Mouse (Mus musculus): ENCODE data around the gene Gm10447. TPM values are rescaled to one million over a fixed set of nuclear protein-coding genes. Genes with fewer than 3 reads are reported as not detected.
A peak's percentile ranks its signal among the peaks of the same experiment; 100 is the strongest.

Gm10447 gene
- polyA plus RNA-seq, 1 experiment from 2014 or later = 0.14 TPM

DNA sequence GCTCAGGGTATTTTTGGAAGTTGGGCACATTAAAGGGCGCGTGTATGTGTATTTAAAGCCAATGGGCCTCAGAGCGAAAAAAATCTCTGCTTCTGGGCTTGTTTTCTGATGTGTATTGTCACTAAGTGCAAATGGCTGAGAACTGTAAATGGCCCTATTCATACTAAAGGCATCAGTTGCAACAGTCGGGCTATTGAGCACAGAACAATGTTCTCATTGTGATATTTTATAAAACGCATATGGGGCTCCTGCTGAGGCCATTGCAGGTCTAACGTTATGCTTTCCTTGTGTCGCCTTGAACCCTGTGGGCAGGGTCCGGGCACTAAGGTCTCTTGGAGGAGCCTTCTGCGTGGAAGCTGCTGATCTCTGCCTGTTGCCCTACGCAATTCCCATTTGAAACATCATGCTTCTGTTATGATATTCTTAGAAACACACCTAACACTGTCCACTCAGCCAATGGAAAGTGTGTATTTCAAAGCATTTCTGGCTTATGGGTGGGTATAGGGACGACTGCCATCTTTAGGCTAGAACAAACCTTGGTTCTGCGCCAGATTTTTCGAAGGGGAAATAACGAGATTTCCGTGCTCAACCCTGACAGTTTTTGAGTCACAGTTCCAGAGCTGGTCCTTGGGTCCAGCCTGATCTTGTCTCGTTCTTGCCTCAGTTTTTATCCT, 12.5 kb upstream of the Gm10447 start:
- TF ChIP-seq CTCF (IDR thresholded peaks at IDR 0.05; ENCODE audit: low read depth) = no peak
- WGBS = 41% methylated on average over 16 of the region's 16 CpGs
- Histone ChIP-seq H3K27me3 (ENCODE audit: insufficient read depth, low read length) (peaks cover 15% of the 10 kb centered on the region), H3K4me2 (ENCODE audit: low read length) (no peak overlapping the region), H3K4me1 (replicated peaks; ENCODE audit: insufficient read depth, low read length) (no peaks in the 10 kb centered on the region; the same call in 1 of the 2 replicates), H3K9me3 (replicated peaks; ENCODE audit: low read length) (no peaks in the 10 kb centered on the region), H3K36me3 (ENCODE audit: insufficient read depth, low read length) (no peaks in the 10 kb centered on the region), H3K9ac (ENCODE audit: low read depth, low read length) (no peak overlapping the region), H3K27ac (no peak overlapping the region), H3K4me3 (replicated peaks; ENCODE audit: low read depth, low read length) (no peak overlapping the region)
- 0 out of 2 replicates have a peak, but pooled peaks have one; percentile 2 for ATAC-seq (replicated peaks; ENCODE audit: low FRiP score, low read depth)
- no peak for DNase-seq (ENCODE audit: low spot score)

DNA sequence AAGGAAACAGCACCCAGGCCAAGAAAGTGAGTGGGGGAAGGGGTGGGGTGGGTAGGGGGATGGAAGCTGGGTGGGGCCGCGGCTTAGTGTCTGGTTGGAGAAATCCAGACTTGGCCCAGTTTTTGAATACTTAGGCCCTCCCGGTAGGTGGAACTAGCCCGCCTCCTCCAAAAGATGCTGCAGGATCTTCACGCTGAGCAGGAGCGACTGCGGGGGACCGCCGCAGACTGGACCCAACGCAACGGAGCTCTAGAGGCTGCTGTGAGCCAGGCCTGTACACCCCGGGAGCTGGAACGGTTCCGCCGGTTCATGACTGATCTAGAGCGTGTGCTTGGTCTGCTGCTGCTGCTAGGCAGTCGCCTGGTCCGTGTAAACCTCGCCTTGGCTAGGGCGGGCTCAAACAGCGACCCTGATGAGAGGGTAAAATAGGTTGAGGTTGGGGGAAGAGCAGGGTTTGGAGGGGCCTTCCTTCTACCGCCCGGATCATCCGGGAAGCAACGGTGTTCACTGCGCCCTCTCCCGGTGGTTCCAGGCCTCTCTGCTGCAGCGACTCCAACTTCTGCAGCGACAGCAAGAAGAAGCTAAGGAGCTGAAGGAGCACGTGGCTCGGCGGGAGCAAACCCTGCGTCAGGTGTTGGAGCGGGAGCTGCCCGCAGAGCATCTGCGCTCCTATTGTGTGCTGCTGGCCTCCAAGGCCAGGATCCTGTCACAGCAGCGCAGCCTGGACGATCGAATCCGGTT, 9.5 kb upstream of the Gm10447 start:
- DNase-seq (ENCODE audit: low spot score) = peak; percentile 87
- Histone ChIP-seq H3K27me3 (ENCODE audit: insufficient read depth, low read length) (peaks cover 30% of the 10 kb centered on the region), H3K9me3 (replicated peaks; ENCODE audit: low read length) (no peaks in the 10 kb centered on the region), H3K27ac (no peak overlapping the region), H3K4me3 (replicated peaks; ENCODE audit: low read depth, low read length) (peak overlapping the region; percentile 28), H3K36me3 (ENCODE audit: insufficient read depth, low read length) (no peaks in the 10 kb centered on the region), H3K4me1 (replicated peaks; ENCODE audit: insufficient read depth, low read length) (peaks cover 10% of the 10 kb centered on the region), H3K9ac (ENCODE audit: low read depth, low read length) (peak overlapping the region; percentile 48), H3K4me2 (ENCODE audit: low read length) (peak overlapping the region; percentile 54)
- TF ChIP-seq CTCF (IDR thresholded peaks at IDR 0.05; ENCODE audit: low read depth) = peak; percentile 80
- peak; percentile 41; the same call in 1 of the 2 replicates for ATAC-seq (replicated peaks; ENCODE audit: low FRiP score, low read depth)
- WGBS = 7% methylated on average over 40 of the region's 40 CpGs

DNA sequence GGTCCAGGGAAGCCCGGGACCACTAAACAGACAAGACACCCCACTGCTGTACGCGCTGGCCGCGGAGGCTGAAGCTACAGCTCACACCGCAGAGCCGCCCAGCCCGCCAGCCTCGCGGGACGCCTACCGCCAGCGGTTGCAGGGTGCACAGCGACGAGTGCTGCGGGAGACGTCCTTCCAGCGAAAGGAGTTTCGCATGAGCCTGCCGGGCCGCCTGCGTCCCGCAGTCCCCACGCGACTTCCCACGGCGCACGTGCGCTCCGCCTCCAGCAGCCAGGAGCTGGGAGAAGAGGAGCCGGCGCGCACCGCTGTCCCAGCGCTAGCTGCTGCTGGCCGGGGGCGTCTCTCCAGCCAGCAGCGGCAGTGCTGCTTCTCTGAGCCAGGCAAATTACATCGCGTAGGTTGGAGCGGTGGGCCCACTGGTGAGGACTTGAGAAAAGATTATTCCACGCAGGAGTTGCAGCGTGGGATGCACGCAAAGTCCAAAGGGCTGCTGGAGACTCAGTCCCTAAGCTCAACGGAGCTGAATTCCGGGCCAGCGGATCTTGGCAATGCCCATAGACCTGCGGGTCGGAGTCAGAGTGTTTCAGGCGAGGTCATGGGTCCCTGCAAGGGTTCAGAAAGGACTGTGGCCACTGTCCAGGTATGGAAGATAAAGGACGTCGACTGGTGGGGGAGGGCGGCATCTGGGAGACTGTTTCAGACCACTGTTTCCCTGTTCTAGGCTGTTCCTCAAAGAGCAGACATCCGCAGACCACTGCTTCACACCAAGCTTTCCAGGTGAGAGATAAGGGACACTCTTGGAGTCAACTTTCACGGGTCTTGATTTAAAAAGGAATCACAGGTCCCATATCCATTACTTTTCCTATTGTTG, 6.9 kb upstream of the Gm10447 start:
- H3K27ac ChIP-seq = no peak overlapping the region
- no peak for ATAC-seq (replicated peaks; ENCODE audit: low FRiP score, low read depth)
- H3K4me3 ChIP-seq (replicated peaks; ENCODE audit: low read depth, low read length) = peak overlapping the region; percentile 39
- H3K9ac ChIP-seq (ENCODE audit: low read depth, low read length) = 0 out of 2 replicates have a peak overlapping the region, but pooled peaks have one; percentile 37
- peaks cover 24% of the 10 kb centered on the region for H3K27me3 ChIP-seq (ENCODE audit: insufficient read depth, low read length)
- H3K4me2 ChIP-seq (ENCODE audit: low read length) = peak overlapping the region; percentile 74
- no peaks in the 10 kb centered on the region for H3K9me3 ChIP-seq (replicated peaks; ENCODE audit: low read length)
- 7% methylated on average over 55 of the region's 55 CpGs for WGBS
- DNase-seq (ENCODE audit: low spot score) = no peak
- H3K36me3 ChIP-seq (ENCODE audit: insufficient read depth, low read length) = no peaks in the 10 kb centered on the region
- TF ChIP-seq CTCF (IDR thresholded peaks at IDR 0.05; ENCODE audit: low read depth) = no peak
- peaks cover 10% of the 10 kb centered on the region for H3K4me1 ChIP-seq (replicated peaks; ENCODE audit: insufficient read depth, low read length)

DNA sequence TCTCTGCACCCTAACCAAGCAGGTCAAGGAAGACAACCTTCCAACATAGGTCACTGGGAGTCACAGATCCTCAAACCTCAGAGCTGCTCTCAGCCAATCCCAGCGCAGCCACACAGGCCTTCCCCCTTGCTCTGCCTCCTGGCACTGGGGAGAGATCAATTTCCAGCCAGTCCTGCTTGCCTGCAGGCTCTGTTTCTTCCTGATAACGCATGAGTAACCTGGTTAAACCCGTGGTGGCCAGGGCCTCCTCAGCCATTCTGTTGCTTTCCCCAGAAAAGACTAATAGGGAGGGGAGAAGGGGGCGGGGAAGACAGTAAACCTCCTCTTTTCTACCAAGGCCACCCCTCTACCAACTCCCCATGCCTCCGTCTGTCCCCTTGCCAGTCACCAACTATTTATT, 4.8 kb upstream of the Gm10447 start:
- no peak overlapping the region for H3K27ac ChIP-seq
- no peak overlapping the region for H3K4me2 ChIP-seq (ENCODE audit: low read length)
- H3K9ac ChIP-seq (ENCODE audit: low read depth, low read length) = no peak overlapping the region
- ATAC-seq (replicated peaks; ENCODE audit: low FRiP score, low read depth) (no peak), DNase-seq (ENCODE audit: low spot score) (no peak)
- H3K4me1 ChIP-seq (replicated peaks; ENCODE audit: insufficient read depth, low read length) = peaks cover 10% of the 10 kb centered on the region
- TF ChIP-seq CTCF (IDR thresholded peaks at IDR 0.05; ENCODE audit: low read depth) = no peak
- no peaks in the 10 kb centered on the region for H3K9me3 ChIP-seq (replicated peaks; ENCODE audit: low read length)
- peaks cover 24% of the 10 kb centered on the region for H3K27me3 ChIP-seq (ENCODE audit: insufficient read depth, low read length)
- WGBS = 31% methylated on average over 5 of the region's 5 CpGs
- H3K36me3 ChIP-seq (ENCODE audit: insufficient read depth, low read length) = no peaks in the 10 kb centered on the region
- no peak overlapping the region for H3K4me3 ChIP-seq (replicated peaks; ENCODE audit: low read depth, low read length)

DNA sequence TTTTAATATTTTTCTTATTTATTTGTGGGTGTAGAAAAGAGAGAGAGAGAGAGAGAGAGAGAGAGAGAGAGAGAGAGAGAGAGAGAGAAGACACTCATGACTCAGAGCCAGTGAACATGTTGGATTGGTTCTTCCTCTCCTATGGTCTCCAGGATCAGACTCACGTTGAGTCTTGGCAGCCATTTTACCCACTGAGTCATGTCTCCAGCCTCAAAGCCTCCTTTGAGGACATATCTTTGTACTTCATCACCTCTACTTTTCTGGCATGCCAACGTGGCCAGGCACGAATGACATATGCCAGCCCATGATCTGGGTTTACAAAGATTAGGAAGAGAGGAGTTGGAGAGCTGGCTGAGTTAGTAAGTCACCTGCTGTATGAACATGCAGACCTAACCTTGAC, 3.3 kb upstream of the Gm10447 start:
- TF ChIP-seq CTCF (IDR thresholded peaks at IDR 0.05; ENCODE audit: low read depth) = no peak
- Histone ChIP-seq H3K4me2 (ENCODE audit: low read length) (no peak overlapping the region), H3K36me3 (ENCODE audit: insufficient read depth, low read length) (no peaks in the 10 kb centered on the region), H3K27me3 (ENCODE audit: insufficient read depth, low read length) (peaks cover 22% of the 10 kb centered on the region), H3K4me3 (replicated peaks; ENCODE audit: low read depth, low read length) (no peak overlapping the region), H3K4me1 (replicated peaks; ENCODE audit: insufficient read depth, low read length) (peaks cover 10% of the 10 kb centered on the region), H3K9me3 (replicated peaks; ENCODE audit: low read length) (no peaks in the 10 kb centered on the region), H3K27ac (no peak overlapping the region), H3K9ac (ENCODE audit: low read depth, low read length) (no peak overlapping the region)
- no peak for ATAC-seq (replicated peaks; ENCODE audit: low FRiP score, low read depth)
- 93% methylated on average over 3 of the region's 3 CpGs for WGBS
- no peak for DNase-seq (ENCODE audit: low spot score)

DNA sequence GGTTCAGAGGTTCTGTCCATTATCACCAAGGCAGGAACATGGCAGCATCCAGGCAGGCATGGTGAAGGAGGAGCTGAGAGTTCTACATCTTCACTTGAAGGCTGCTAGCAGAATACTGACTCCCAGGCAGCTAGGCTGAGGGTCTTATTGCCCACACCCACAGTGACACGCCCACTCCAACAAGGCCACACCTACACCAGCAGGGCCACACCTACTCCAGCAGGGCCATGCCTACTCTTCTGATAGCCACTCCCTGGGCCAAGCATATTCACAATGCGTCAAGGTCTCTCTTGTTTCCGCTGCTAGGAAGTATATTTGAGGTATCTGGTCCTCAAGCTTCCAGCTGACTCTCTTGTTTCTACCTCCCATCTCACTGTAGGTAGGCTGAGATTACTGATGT, 2.1 kb upstream of the Gm10447 start:
- H3K4me1 ChIP-seq (replicated peaks; ENCODE audit: insufficient read depth, low read length) = peaks cover 9% of the 10 kb centered on the region
- no peak overlapping the region for H3K4me2 ChIP-seq (ENCODE audit: low read length)
- DNase-seq (ENCODE audit: low spot score) (no peak), ATAC-seq (replicated peaks; ENCODE audit: low FRiP score, low read depth) (no peak)
- 68% methylated on average over 3 of the region's 3 CpGs for WGBS
- H3K27me3 ChIP-seq (ENCODE audit: insufficient read depth, low read length) = peaks cover 12% of the 10 kb centered on the region
- no peaks in the 10 kb centered on the region for H3K36me3 ChIP-seq (ENCODE audit: insufficient read depth, low read length)
- H3K9me3 ChIP-seq (replicated peaks; ENCODE audit: low read length) = no peaks in the 10 kb centered on the region
- no peak overlapping the region for H3K9ac ChIP-seq (ENCODE audit: low read depth, low read length)
- H3K4me3 ChIP-seq (replicated peaks; ENCODE audit: low read depth, low read length) = no peak overlapping the region
- no peak overlapping the region for H3K27ac ChIP-seq
- no peak for TF ChIP-seq CTCF (IDR thresholded peaks at IDR 0.05; ENCODE audit: low read depth)
